Mouse (Mus musculus): ENCODE data around the gene Ddc.

- TF ChIP-seq POLR2A (IDR thresholded peaks at IDR 0.05; ENCODE audit: insufficient read depth, low read depth, low read length) (no peak), CTCF (IDR thresholded peaks at IDR 0.05) (no peak)
These were observed 58.1 kb downstream of the Ddc start for GRCm38 (mm10) chr11:11839874-11840273.
